Mouse (Mus musculus) liver, adult 2 months (tissue): ENCODE data around the gene Mog.

Experiments
- CTCF ChIP-seq: fragments of 200-500 bp; IDR thresholded peaks from 2 replicates; pipeline ENCODE4 v1.5.1; 2011; ENCODE audit warnings: low read depth, low read length, control low read depth
- POLR2A ChIP-seq: fragments of 200-500 bp; IDR thresholded peaks from 2 replicates; pipeline ENCODE4 v1.6.1; 2011; ENCODE audit warnings: low read length, control low read depth; ENCODE audit not compliant: insufficient read depth; ENCODE audit errors: extremely low read depth

DNA sequence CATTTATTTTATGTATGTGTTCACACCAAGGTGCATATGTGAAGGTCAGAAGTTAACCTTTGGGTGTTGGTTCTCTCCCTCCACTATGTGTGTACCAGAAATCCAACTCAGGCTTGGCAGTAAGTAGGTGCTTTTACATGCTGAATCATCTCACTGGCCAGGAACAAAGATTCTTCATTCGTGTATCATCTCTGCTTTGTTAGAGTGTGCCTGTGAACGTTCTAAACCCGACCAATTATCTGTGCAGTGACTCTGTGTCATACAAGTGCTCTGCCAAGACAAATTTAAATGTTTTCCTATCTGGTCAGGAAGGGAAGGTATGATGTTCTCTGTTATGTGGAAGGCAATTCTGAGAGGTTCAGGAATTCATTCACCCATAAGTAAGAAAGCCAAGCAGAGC lies 38.2 kb upstream of the Mog start:
- no peak for TF ChIP-seq CTCF
- TF ChIP-seq POLR2A, result no peak
